Mouse (Mus musculus) midbrain, embryonic 10.5 days (tissue): Measurements from ENCODE around the gene Matn4. TPM values are rescaled to one million over a fixed set of nuclear protein-coding genes. Genes with fewer than 3 reads are reported as not detected.

Experiments
- DNase-seq: peaks from one replicate; pipeline ENCODE4 v3.0.0-alpha.2; 2017; ENCODE audit warnings: low spot score
- H3K27ac ChIP-seq: fragments of 300-500 bp; sonication (generic); replicated peaks from 2 replicates; pipeline ENCODE4 v1.5.1; 2016; ENCODE audit warnings: mild to moderate bottlenecking
- H3K27me3 ChIP-seq: fragments of 300-500 bp; sonication (generic); 2 replicates; pipeline ENCODE4 v1.6.1; 2016; ENCODE audit warnings: low read depth, mild to moderate bottlenecking; ENCODE audit not compliant: poor library complexity, severe bottlenecking
- H3K36me3 ChIP-seq: fragments of 300-500 bp; sonication (generic); 2 replicates; pipeline ENCODE4 v1.6.1; 2016; ENCODE audit warnings: mild to moderate bottlenecking, moderate library complexity
- H3K4me1 ChIP-seq: fragments of 300-500 bp; sonication (generic); 2 replicates; pipeline ENCODE4 v1.6.1; 2016
- H3K4me3 ChIP-seq: fragments of 300-500 bp; sonication (generic); 2 replicates; pipeline ENCODE4 v1.5.1; 2016; ENCODE audit warnings: mild to moderate bottlenecking, moderate library complexity
- H3K9me3 ChIP-seq: fragments of 300-500 bp; sonication (generic); replicated peaks from 2 replicates; pipeline ENCODE4 v1.6.1; 2016; ENCODE audit warnings: mild to moderate bottlenecking
- WGBS: fragments of 180-500 bp; shearing (Covaris S2); methylation state at CpG from one replicate; pipeline ENCODE4 v1.1.7; 2016; 5-methylcytosine and 5-hydroxymethylcytosine counted together
- polyA plus RNA-seq: library from polyadenylated mRNA; unstranded; fragments of >200 nt; fragmentation: Nextera tagmentation; extraction: Ambion mirVana; gene quantifications from 2 replicates; pipeline ENCODE4 v1.2.1, GENCODE M21; 2016

The Matn4 gene
- polyA plus RNA-seq, 1 experiment from 2014 or later: not detected

DNA sequence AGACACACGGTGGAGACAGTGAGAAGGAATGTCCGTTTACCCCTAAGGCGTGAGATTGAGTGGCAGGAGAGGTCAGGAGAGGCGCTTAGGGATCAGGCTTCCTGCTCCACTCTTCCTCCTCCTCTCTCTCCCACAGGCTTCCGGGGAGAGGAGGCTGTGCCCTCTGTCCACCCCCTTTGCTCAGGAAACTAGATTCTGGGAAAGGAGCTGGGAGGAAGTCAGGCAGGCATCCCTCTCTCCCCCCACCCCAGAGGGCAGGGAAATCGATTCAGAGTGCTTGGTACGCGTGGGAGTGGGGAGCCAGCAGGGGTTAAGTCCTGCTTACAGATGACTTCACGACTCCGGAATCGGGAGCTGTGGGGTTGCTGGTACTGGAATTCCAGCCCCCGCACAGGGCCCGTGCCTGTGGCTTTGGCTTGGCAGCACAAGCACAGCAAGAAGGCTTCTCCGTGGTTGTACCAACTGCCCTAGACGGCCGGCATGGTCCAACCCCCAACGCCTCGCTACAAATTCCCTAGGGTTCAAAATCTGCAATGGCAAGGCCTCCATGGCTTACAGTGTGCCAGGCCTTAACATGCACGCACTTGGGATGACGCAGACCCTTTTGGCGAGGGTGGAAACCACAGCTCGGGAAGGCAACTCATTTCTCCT is 27.7 kb upstream of the Matn4 start:
- Histone ChIP-seq H3K27ac (peak overlapping the region; percentile 56), H3K36me3 (no peaks in the 10 kb centered on the region; the same call in 1 of the 2 replicates), H3K27me3 (peaks cover 28% of the 10 kb centered on the region), H3K4me3 (no peak overlapping the region), H3K9me3 (no peaks in the 10 kb centered on the region), H3K4me1 (peaks cover 61% of the 10 kb centered on the region)
- 45% methylated on average over 22 of the region's 22 CpGs for WGBS
- no peak for DNase-seq

DNA sequence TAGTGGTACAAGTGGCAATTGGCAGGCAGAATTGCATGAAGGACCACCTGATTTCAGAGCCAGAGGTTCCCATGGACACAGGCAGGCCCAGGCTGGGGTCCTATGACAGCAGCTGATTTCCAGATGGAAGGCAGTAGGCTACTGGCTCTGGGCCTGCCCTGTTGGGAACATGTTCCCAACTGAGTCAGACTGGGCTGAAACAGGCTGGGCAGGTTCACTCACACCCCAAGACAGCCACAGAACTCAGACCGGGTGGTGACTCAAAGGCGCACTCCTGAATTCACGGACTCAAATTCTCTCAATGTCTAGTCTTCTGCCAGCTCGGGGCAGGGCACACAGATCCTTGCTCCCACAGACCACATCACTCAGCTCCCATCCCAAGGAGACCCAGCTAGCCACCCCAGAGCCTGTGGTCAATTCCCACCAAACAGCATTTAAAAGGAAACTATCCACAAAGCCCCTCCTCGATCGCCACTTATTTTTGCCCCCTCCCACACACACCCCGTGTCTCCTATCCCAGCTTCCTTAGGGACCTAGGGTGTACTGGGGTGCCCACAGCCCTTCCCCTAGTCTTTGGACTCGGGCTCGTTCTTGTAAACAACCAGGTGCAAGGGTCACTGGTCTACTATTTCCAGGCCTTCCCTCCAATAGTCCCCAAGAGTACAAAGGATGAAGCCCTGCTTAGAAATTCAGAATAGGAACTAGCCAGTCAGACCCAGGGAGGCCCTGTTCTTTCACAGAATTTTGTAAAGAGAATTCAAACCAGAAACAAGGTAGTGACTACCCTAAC is 26.9 kb upstream of the Matn4 start:
- H3K4me3 ChIP-seq: no peak overlapping the region
- H3K36me3 ChIP-seq: no peaks in the 10 kb centered on the region; the same call in 1 of the 2 replicates
- no peak for DNase-seq
- peaks cover 28% of the 10 kb centered on the region for H3K27me3 ChIP-seq
- H3K27ac ChIP-seq: peak overlapping the region; percentile 56; the same call in 1 of the 2 replicates
- peaks cover 56% of the 10 kb centered on the region for H3K4me1 ChIP-seq
- WGBS: 65% methylated on average over 9 of the region's 9 CpGs
- H3K9me3 ChIP-seq: no peaks in the 10 kb centered on the region

DNA sequence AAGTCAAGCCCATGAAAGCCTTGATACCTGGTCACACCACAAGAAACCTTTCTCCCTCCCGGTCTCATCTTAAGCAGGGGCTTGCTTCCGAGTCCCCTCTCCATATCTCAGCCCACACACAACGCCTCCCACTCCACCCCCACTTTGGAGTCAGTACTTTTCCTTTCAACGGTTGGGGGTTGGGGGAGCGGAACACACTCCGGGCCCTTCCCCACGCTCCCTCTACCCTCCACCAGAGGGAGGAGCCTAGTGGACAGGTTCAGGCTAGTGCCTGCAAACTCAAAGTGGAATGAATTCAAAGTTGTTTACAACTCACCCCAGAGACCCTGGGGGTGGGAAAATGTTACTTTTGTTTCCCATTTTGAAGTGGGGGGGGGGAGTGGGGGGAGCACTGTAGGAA is 25.7 kb upstream of the Matn4 start:
- H3K27me3 ChIP-seq: peaks cover 28% of the 10 kb centered on the region
- no peaks in the 10 kb centered on the region; the same call in 1 of the 2 replicates for H3K36me3 ChIP-seq
- H3K4me3 ChIP-seq: no peak overlapping the region
- no peak for DNase-seq
- peaks cover 51% of the 10 kb centered on the region for H3K4me1 ChIP-seq
- WGBS: 18% methylated on average over 7 of the region's 7 CpGs
- no peaks in the 10 kb centered on the region for H3K9me3 ChIP-seq
- no peak overlapping the region for H3K27ac ChIP-seq

DNA sequence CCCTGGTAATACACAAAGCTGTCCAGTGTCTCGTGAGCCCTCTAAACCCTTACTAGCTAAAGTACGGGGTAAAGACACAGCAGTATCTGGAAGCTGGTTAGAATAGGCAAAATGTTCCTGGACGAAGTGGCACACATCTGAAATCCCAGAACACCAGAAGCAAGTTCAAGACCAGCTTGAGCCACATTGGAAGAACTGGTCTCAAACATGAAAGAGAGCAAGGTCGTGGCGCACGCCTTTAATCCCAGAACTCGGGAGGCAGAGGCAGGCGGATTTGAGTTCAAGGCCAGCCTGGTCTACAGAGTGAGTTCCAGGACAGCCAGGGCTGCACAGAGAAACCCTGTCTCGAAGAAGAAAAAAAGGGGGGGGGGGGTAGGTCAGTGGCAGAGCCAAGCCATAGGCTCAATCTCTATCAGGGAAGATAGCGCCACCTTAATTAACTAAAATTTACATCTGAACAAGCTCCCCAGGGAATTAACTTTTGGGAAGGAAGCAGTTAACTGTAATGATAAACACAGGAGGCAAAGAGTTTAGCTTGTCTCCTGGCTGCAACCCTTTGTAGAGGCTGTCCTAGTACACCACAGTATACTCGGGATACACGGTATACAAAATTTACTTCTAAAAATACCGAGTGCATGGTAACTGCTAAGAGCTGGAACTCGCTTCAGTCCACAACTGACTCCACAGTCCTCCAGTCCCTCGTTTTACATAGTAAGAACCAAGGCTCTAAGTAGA is 25.1 kb upstream of the Matn4 start:
- Histone ChIP-seq H3K9me3 (no peaks in the 10 kb centered on the region), H3K4me1 (peaks cover 50% of the 10 kb centered on the region), H3K27ac (no peak overlapping the region), H3K36me3 (no peaks in the 10 kb centered on the region; the same call in 1 of the 2 replicates), H3K27me3 (peaks cover 28% of the 10 kb centered on the region), H3K4me3 (no peak overlapping the region)
- no peak for DNase-seq
- WGBS: 43% methylated on average over 15 of the region's 15 CpGs

DNA sequence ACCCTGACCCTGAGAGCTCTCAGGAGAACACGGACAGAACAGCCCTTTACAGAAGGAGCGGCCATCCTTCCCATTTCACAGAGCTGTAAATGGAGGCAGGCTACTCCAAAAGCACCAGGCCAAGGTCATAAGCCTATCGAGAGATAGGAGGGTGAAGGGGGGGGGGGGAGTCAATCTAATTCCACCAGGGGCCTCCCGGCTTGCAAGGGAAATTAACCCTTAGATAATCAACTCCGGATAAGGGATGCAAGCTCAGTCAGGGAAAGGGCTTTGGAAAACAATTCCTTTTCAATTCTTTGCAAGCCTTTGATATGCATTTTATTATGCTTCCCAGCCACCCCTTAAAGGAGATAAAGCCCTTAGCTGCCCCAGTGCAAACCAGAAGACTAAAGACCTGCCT is 23.5 kb upstream of the Matn4 start:
- Histone ChIP-seq H3K4me1 (peaks cover 50% of the 10 kb centered on the region), H3K27ac (no peak overlapping the region), H3K36me3 (peaks cover 10% of the 10 kb centered on the region), H3K27me3 (peaks cover 28% of the 10 kb centered on the region), H3K9me3 (no peaks in the 10 kb centered on the region), H3K4me3 (no peak overlapping the region)
- WGBS: 43% methylated on average over 5 of the region's 5 CpGs
- no peak for DNase-seq

DNA sequence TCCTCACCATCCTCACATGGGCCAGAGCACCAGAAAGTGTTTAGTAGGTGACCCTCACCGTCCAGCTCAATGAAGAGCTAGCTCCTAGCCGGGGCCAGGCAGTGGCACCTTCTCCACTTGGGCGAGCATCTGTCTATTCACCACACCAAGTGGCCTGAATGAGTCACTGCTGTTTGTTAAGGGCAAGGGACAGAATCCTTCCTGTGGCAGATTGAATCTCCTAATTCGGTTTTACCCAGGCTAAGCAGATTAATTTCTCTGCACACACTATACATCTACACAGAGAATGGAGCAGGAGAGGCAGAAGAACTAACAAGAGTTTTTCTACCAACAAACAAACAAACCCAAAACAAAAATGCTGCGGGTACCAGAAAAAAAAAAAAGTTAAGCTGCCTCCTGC is 22.0 kb upstream of the Matn4 start:
- Histone ChIP-seq H3K4me3 (no peak overlapping the region), H3K36me3 (peaks cover 12% of the 10 kb centered on the region), H3K4me1 (peaks cover 36% of the 10 kb centered on the region), H3K27me3 (peaks cover 28% of the 10 kb centered on the region), H3K9me3 (no peaks in the 10 kb centered on the region), H3K27ac (no peak overlapping the region)
- WGBS: 82% methylated on average over 5 of the region's 5 CpGs
- no peak for DNase-seq

DNA sequence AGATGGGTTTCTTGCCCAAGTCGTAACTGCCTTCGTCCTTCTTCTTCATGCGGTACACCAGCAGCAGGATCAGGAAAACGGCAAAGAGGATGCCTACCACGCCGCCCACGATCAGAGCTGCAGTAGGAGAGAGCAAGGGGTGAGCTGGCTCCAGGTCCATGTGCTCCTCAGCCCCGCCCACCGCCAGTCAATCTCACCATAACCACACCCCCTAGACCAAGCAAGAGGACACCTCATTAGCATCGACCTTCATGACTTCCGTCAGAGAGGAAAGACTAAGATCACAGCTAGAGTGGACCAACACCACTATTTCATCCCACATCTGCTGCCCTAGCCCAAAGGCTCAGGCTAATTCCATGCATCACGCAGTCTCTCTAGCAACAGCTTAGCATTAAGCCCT is 21.2 kb upstream of the Matn4 start:
- Histone ChIP-seq H3K4me1 (peaks cover 28% of the 10 kb centered on the region), H3K9me3 (no peaks in the 10 kb centered on the region), H3K27me3 (peaks cover 28% of the 10 kb centered on the region), H3K36me3 (peaks cover 12% of the 10 kb centered on the region), H3K4me3 (no peak overlapping the region), H3K27ac (no peak overlapping the region)
- WGBS: 26% methylated on average over 12 of the region's 12 CpGs
- no peak for DNase-seq

DNA sequence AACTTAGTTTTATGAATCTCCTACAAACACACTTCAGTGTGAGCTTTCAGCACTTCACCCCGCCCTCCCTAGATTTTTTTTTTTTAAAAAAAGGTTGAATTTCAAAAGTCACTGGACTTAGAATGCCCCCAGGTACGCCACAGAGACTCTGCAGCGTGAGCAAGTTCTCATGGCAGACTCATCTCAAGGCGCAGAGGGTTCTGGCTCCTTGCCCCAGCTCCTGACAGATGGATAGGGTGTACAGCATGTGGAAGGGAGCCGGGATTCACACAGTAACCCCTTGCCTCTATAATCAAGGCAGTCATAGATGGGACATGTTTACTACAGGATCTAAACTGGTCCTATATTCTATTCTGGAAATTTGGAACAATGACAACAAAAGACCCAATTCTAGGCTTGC is 20.4 kb upstream of the Matn4 start:
- peaks cover 12% of the 10 kb centered on the region for H3K36me3 ChIP-seq
- DNase-seq: no peak
- peaks cover 21% of the 10 kb centered on the region for H3K27me3 ChIP-seq
- H3K4me3 ChIP-seq: no peak overlapping the region
- no peaks in the 10 kb centered on the region for H3K9me3 ChIP-seq
- peaks cover 21% of the 10 kb centered on the region for H3K4me1 ChIP-seq
- 89% methylated on average over 5 of the region's 5 CpGs for WGBS
- H3K27ac ChIP-seq: no peak overlapping the region

DNA sequence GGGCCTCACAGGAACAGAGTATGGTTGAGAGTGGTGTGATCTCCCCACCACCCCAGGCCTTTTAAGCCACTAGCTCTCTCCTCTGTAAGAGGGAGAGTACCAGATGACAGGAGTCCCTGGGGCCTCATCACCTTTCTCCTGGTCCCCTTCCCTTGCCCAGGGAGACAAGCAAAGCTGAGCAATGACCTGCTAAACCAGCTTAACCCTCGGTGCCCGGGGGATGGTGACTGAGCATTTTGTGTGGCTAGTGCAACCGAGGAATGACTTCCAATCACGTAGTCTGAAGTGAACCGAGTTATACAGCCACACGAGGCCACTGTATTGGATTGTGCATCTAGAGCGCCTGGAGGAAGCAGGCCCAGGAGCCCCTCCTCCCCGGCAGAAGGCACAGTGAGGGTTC is 19.4 kb upstream of the Matn4 start:
- Histone ChIP-seq H3K27me3 (peaks cover 11% of the 10 kb centered on the region; the same call in 1 of the 2 replicates), H3K36me3 (peaks cover 12% of the 10 kb centered on the region), H3K4me1 (peaks cover 18% of the 10 kb centered on the region), H3K27ac (no peak overlapping the region), H3K4me3 (no peak overlapping the region), H3K9me3 (no peaks in the 10 kb centered on the region)
- WGBS: 93% methylated on average over 8 of the region's 8 CpGs
- no peak for DNase-seq

DNA sequence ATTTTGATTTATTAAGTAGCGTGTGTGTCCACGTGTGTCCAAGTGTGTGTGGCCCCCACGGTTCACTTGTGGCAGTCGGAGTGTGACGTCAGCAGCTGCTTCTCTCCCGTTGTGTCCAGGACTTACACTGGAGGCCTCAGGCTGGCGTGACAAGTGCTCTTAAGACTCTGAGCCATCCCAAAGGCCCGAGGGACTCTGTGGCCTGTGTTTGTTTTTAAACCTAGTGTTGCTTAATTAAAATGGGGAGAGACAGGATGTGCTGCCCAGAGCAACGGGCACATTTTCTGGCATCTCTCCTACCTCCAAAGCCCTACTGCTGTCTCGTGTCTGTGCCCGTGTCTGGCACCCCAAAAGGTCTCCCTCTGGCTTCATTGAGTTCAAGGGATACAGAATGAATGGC is 18.5 kb upstream of the Matn4 start:
- Histone ChIP-seq H3K9me3 (no peaks in the 10 kb centered on the region), H3K27me3 (peaks cover 4% of the 10 kb centered on the region), H3K27ac (no peak overlapping the region), H3K4me1 (peaks cover 9% of the 10 kb centered on the region), H3K36me3 (peaks cover 12% of the 10 kb centered on the region), H3K4me3 (no peak overlapping the region)
- no peak for DNase-seq
- 89% methylated on average over 11 of the region's 11 CpGs for WGBS

DNA sequence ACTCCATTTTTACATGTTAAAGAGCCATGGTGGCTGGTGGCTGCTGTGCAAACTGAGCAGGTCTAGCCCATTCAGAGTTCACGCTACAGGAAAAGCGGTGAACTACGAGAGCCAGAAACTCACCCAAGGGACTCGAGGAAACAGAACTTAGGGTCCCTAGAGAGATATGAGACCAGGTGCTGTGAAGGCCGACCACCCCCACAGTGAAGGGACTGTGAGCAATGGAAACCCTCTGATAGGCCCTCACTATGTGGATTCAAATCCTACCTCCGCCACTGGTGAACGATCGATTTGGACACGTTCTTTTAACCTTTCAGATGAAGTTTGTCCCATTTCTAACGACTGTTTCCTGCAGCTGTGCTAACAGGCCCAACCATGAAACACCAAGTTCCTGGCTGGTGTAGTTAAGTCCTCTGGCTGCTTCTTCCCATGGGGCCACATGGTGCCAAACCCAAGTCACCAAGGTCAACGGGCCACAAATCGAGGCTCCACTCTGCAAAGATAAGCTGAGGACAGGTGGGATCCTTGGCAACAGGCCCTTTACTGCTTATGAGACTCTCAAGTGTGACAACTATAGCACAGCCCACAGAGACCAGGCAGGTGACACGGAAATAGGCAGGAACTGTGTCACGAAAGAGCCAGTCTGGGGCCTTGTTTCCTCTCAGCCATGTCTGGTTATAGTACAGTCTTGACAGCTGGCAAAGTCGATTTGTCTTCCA is 17.9 kb upstream of the Matn4 start:
- H3K27me3 ChIP-seq: peaks cover 6% of the 10 kb centered on the region
- no peak for DNase-seq

DNA sequence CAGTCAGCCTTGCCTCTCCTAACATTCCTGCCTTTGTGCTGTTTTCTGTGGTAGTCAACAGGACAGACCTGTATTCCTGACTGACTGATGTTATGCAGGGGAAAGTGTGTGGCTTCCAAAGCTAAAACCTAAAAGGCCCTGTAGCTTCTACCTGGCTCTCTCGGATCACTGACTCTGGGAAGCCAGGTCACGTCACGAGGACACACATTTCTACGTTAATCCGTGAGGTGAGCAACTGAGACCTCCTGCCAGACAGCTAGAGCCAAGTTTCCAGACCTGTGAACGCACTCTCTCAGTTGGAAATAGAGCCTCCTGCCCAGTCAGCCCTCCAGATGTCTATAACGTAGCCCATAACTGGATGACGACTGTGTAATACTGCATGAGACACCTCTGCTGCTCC is 17.0 kb upstream of the Matn4 start:
- no peak overlapping the region for H3K4me3 ChIP-seq
- H3K9me3 ChIP-seq: no peaks in the 10 kb centered on the region
- H3K36me3 ChIP-seq: peaks cover 12% of the 10 kb centered on the region
- no peak overlapping the region for H3K27ac ChIP-seq
- peaks cover 6% of the 10 kb centered on the region; the same call in 1 of the 2 replicates for H3K27me3 ChIP-seq
- no peak for DNase-seq
- peaks cover 7% of the 10 kb centered on the region; the same call in 1 of the 2 replicates for H3K4me1 ChIP-seq
- 88% methylated on average over 8 of the region's 8 CpGs for WGBS

More for the DNA sequence above, 17.9 kb upstream of the Matn4 start:
- Histone ChIP-seq H3K9me3 (no peaks in the 10 kb centered on the region), H3K36me3 (peaks cover 12% of the 10 kb centered on the region), H3K4me1 (peaks cover 7% of the 10 kb centered on the region; the same call in 1 of the 2 replicates), H3K4me3 (no peak overlapping the region), H3K27ac (no peak overlapping the region)
- WGBS: 89% methylated on average over 15 of the region's 15 CpGs
